16 mouse cellular contexts compared by ENCODE assay signal in the genomic region with DNA sequence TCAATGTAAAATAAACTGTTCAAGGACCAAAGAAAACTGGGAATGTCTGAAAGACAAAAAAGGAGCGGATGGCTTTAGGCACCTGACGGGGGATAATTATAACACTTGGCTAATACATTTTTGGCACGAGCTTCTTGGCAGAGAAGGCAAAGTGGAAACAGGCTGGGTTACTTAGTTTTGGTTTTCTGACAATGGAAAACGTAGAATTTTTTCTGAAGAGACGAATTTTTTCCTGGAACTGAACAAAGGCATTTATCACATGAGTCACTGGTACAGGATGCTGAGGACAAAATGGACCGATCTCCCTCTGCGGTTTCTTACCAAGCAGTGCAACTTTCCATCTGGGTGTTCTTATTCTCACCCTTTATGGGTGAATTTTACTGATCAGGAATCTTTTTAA.
DNase-seq lines count a peak whose midpoint lies in the region; ATAC-seq and TF ChIP-seq lines count a peak whose summit lies in the region.
"Had no signal": no experiment of that assay in that cellular context is flagged by ENCODE, and none has a peak within 500 bp of the region (broad histone marks: within the 10 kb centered on the region; RNA-seq: fewer than 3 reads in every experiment).

No protein-coding gene starts in this region.

- H3K4me2 ChIP-seq in kidney, embryonic 16.5 days (replicated peaks; ENCODE audit: low read depth, low read length) = no peak overlapping the region
- H3K4me2 ChIP-seq: embryonic facial prominence, embryonic 13.5 days; heart, embryonic 15.5 days; neural tube, embryonic 15.5 days; stomach, embryonic 15.5 days had no signal

- H3K4me1 ChIP-seq in kidney, embryonic 16.5 days (ENCODE audit: insufficient read depth, low read length) = no peaks in the 10 kb centered on the region
- H3K4me1 ChIP-seq: neural tube, embryonic 15.5 days had no signal

- no peak for TF ChIP-seq CTCF in left cerebral cortex, adult 2 months (IDR thresholded peaks at IDR 0.05)

- no peaks in the 10 kb centered on the region for H3K27me3 ChIP-seq in kidney, embryonic 16.5 days (ENCODE audit: insufficient read depth, low read length)
- H3K27me3 ChIP-seq: embryonic facial prominence, embryonic 13.5 days; heart, embryonic 15.5 days; neural tube, embryonic 15.5 days; stomach, embryonic 15.5 days had no signal

- H3K4me3 ChIP-seq in kidney, embryonic 16.5 days (ENCODE audit: low read length) = no peak overlapping the region
- no peak overlapping the region for H3K4me3 ChIP-seq in left cerebral cortex, adult 2 months
- H3K4me3 ChIP-seq: embryonic facial prominence, embryonic 13.5 days; heart, embryonic 15.5 days; neural tube, embryonic 15.5 days; stomach, embryonic 15.5 days had no signal

- no peaks in the 10 kb centered on the region for H3K36me3 ChIP-seq in kidney, embryonic 16.5 days (ENCODE audit: insufficient read depth, low read length)
- H3K36me3 ChIP-seq: embryonic facial prominence, embryonic 13.5 days; heart, embryonic 15.5 days; neural tube, embryonic 15.5 days; stomach, embryonic 15.5 days had no signal

- intact Hi-C loops in left cerebral cortex, adult 2 months (cut with DNase I) = no loop called here

- no peaks in the 10 kb centered on the region for H3K9me3 ChIP-seq in kidney, embryonic 16.5 days (ENCODE audit: low read length)
- H3K9me3 ChIP-seq: embryonic facial prominence, embryonic 13.5 days; heart, embryonic 15.5 days; neural tube, embryonic 15.5 days; stomach, embryonic 15.5 days had no signal

- 74% methylated on average over 7 of the region's 7 CpGs for WGBS in kidney, embryonic 16.5 days

- DNase-seq in cerebellum, postnatal 14 days = peak; percentile 37 to 62
- DNase-seq in cerebellum, adult 8-10 months = no peak
- DNase-seq in kidney, adult 18-20 months = peak; percentile 5
- peak; percentile 33 for DNase-seq in NIH3T3 (ENCODE audit: low read depth)
- peak; percentile 29 for DNase-seq in heart, postnatal 4 days
- DNase-seq in left cerebral cortex, adult 2 months (ENCODE audit: extremely low spot score in 1 of 2, low spot score in 2 of 2) = no peak
- no peak for DNase-seq in left cerebral cortex, adult 11 months (ENCODE audit: low spot score)
- DNase-seq: adrenal gland, postnatal 25 days; cerebellum, adult 18-20 months; right cerebral cortex, postnatal 14 days; thymus, postnatal 25 days had no signal

- ATAC-seq in kidney, embryonic 16.5 days (ENCODE audit: low FRiP score, low TSS enrichment) = no peak

- H3K9ac ChIP-seq in kidney, embryonic 16.5 days (replicated peaks; ENCODE audit: low read length) = no peak overlapping the region
- H3K9ac ChIP-seq: embryonic facial prominence, embryonic 13.5 days; heart, embryonic 15.5 days; neural tube, embryonic 15.5 days; stomach, embryonic 15.5 days had no signal

- no peak overlapping the region for H3K27ac ChIP-seq in kidney, embryonic 16.5 days (ENCODE audit: low read length)
- no peak overlapping the region for H3K27ac ChIP-seq in left cerebral cortex, adult 2 months
- H3K27ac ChIP-seq: embryonic facial prominence, embryonic 13.5 days; heart, embryonic 15.5 days; neural tube, embryonic 15.5 days; stomach, embryonic 15.5 days had no signal

Comparison
In these comparisons a context has a peak if more than half of its experiments do, and no peak if none do; other contexts are left out.
1. DNase-seq: peak in cerebellum, postnatal 14 days (2 of 2), kidney, adult 18-20 months (single experiment), NIH3T3 (single experiment) and heart, postnatal 4 days (single experiment); none in cerebellum, adult 8-10 months (single experiment), left cerebral cortex, adult 2 months (0 of 2) and left cerebral cortex, adult 11 months (single experiment).